Mouse (Mus musculus) mouse embryonic stem cell (cell line): Measurements from ENCODE around the gene Adora1.

Source experiments
- in situ Hi-C, 2 experiments: fragments of 300-500 bp; cut with MboI; formaldehyde crosslinking; loops; 1 replicate in 1 of 2; 3 replicates in 1 of 2; pipeline ENCODE4 v1.14.3; 2019 to 2020; ENCODE audit warnings: low sequenced_read_pairs in 2 of 2, low pct_unique_long_range_greater_than_20kb in 1 of 2, mixed read lengths in 1 of 2; ENCODE audit not compliant: unreplicated experiment in 1 of 2

The Adora1 gene

DNA sequence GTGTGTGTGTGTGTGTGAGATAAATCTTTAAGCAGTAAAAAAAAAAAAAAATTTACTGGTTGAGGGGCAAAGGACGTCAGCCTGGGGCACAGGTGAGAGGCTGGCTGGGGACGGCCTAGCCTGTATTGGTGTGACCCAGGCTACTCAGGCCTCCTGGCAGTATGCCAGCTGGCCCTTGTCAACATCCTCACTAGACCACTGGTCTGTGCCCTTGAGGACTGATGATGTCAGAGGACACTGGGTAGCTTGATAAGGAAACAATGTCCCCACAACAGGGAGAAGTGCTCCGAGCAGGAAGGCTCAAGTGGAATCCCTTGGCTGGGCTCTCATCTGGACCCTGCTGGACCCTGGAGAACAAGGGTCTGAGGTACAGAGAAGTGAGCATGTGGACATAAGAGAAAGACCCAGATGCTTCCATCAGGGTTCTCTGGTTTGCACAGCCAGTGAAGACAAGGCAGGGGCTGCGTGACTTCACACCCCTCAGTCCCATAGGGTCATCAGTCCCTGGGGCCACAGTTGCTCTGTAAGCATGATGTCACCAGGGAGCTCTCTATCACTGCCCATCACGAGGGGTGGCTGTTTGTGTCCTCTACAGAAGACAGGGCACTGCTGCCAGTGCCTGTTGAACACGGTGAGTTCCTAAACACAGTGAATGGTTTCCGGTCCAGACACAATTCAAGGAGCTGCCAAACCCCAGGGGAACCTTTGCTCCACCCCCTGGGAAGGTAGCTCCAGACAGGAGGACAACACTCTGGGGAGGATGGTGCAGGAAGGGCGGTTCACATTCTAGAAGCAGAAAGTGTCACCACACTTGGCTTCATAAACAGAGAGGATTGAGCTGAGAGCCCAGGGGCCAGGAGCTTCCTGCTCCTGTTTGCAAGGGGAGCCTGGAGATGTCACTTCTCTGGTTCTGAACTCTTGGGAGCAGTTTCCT, 12.8 kb downstream of the Adora1 start:
- in situ Hi-C loops = no loop called here

DNA sequence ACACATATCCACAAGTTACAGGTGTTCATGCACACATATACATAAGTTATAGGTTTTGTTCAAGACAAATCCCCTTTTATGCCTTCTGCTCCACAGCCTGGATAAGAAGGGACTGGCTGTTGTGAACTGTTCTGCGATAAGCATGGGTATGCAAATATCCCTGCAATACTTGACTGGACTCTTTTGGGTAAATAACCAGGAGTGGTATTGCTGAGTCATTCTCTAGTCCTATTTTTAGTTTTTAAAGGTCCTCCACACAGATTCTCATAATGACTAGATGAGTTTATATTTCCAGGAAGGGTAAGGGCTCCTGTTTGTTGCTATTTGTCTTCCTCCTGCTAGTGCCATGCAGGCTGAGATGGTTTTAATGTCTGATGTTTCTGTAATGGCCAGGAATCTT, 14.1 kb downstream of the Adora1 start:
- in situ Hi-C loops = no loop called here

DNA sequence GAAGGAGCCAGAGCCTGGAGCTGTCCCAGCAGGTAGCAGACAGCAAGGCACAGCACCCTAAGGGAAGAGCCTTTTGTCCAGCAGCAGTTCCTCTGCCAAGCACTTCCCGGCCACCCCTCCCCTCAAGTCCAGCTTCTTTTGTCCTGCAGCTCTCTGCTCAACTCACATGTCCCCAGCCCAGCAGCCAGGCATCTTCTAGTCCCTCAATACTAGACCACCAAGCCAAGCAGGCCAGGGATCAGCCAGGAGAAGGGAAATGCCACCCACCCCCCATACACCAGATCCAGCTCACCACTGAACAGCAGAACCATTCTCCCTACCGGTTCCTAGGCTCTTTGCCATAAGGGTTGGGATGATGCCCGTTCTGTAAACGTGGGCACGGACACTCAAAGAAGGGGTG, 15.6 kb downstream of the Adora1 start:
- in situ Hi-C loops = no loop called here

DNA sequence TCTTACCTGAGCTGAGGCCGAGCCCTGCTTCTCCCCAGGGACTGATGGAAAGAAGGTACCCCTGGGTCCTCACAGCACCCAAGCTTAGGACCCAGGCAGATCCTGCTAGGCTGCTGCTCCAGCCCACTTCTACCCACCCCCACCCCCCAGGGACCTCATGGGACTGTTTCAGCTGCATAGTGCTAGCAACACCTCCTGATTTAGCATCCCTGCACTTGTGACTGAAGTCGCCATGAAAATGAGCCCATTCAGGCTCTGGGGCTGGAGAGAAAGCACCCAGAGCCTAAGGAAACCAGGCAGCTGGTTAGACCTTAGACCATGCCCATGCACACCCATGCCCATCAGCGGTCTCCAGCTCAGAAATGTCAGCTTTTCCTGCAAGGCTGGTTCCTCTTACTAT, 17.3 kb downstream of the Adora1 start:
- in situ Hi-C loops = no loop called here

DNA sequence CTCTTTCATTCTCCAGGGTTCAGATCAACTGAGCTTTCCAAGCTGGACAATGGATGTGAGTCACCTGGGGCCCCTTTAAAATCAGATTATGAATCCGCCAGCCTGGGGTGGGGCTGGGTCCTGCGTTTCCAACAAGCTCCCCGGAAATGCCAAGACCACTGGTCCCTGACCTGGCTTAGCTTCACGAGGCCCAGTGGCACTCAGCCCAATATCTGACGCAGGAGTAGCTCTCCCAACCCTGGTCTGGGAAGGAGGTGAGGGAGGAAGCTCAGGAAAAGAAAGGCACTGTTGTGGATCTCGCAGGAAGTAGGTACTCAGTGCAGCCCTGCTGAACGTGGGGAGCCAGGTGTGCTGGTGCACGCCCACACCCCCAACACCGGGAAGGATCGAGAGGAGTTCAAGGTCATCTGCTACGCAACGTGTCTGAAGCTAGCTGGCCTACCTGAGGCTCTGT, 18.2 kb downstream of the Adora1 start:
- in situ Hi-C loops = no loop called here

DNA sequence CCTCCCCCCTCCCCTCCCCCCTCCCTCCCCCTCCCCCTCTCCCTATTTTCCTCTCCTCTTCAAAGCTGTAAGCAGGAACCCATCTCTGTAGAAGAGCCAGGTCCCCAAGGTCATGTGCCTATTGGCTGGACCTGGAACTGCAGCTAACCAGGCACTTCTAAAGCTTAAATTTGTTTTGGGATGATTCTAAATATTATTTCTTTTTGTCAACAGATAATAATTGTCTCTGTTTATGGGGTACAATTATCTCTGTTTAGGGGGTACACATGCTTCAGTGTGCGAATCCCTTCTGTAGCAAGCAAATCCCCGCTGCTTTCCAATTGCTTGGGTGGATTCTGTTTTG, 18.6 kb downstream of the Adora1 start:
- in situ Hi-C loops = no loop called here

DNA sequence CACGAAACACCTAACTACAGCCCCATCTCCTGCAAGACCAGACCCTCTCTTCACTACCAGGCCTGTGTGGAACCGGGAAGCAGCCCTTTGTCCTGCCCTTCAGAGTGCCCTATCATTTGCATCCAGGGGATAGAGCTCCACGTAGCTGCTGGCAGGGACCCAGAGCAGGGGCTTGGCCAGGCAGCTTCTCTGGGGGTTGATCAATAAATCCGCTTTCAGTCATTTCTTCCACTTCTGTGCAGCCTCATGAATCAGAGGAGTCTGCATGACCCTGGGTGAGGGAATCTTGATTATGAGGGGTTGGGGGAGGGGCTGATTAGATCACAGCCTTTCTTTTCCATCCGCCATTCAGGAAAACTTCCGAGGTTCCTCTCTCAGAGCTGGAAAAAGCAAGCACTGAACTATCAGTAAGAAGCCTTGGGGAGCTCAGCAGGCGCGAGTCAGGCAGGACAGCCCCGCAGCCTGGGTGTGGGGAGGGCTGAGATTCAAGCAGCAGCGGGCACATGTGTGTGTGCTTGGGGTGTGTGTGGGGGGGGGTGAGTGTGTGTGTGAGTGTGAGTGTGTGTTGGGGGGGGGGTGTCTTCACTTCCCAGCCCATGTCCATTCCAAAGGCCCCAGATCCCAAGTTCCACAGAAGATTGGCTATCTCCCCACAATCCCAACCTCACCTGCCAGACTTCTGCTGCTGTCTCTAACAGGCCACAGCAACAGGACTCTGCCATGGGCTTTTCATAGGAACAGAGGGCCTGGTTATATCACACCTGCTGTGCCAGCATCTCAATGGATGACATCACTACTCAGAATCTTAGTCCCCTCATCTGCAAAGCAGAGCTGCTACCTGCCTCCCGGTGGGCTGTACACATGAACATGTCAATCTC, 19.2 kb downstream of the Adora1 start:
- in situ Hi-C loops = no loop called here

DNA sequence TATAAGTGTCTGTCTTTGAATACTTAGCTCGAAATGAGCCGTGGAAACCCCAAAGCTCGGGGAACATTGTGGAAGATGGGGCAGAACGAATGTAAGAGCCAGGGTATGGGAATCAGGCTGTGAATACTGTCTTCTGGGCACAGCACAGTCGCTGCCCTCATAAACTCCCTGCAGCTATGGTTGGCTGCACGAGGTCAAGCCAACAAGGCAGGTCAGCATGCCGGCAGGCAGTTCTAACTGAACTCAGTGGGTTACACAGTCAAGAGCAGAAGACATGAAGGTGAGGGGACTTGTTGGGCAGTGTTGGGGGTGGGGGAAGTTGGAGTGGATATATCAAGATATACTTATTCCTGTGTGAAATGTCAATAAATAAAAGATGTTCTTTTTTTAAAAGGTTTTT, 20.2 kb downstream of the Adora1 start:
- in situ Hi-C loops = no loop called here

DNA sequence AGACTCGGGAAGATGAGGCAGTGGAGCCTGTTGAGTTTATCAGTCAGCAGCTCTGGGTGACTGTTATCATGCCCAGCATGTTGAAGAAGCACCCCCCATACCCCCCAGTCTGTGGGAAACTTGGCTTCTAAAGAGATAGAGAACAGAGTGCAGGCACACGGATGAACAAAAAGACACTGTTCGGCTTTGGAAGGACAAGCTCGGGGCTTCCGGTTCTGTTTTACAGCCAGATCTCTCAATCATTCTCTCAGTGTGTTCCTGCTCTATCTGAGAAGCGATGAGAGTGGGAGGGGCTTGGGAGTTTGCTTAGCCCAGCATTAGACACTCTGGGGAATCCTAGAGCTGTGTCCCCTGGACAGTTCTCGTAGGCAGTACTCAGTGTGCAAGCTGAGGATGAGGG, 21.8 kb downstream of the Adora1 start:
- in situ Hi-C loops = no loop called here

DNA sequence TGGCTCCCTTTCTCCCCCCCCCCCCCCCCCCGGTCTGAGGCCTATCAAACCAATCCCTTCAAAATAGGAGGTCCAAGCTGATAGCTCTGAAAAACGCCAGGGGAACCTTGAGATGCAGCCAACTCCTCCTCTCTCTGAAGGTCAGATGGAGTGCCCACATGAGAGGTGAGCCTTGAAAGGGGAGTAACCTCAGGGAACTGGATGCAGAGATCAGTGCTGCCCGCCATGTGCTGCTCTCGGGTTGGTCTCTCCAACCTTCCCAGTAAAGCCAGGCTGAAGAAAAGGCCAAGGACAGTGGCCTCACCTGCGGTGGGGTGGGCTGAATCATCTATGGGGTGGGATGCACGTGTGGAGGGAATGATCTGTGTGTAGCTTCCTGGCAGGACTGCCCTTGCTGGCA, 22.9 kb downstream of the Adora1 start:
- in situ Hi-C loops = no loop called here

DNA sequence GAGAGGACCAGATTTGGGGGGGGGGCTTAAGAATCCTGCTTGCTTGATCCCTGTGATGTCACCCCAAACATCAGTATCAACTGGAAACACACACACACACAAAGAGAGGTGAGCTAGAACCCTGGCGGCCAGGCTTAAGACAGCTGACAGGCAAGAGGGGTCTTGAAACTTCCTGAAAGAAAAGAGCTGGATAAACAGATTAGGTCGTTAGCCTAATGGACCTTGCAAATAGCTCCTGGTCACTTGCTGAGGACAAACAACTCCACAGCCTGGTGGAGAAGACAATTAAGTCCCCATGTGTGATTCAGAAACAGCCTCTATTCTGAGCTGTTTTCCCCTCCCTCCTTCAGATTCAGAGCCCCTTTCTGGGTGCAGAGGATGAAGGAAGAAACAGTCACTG, 23.6 kb downstream of the Adora1 start:
- in situ Hi-C loops = no loop called here

DNA sequence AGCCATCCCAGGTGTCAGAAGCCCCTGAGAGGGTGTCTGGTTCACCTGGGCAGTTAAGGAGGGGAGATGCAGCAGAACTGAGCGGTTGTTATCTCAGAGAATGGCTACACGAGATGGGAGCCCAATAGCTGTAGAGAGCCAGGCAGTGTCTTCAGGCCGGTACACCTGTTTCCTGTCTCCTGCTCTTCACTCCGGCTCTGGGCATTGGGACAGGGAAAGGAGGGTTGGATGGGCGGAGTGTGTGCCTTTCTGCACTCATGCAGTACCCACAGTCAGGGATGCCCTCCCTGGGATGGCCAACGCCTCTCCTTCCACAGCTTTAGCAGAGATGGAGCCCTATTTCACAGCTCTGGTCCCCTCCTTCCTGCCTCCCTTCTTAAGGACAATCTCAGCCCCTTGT, 24.2 kb downstream of the Adora1 start:
- in situ Hi-C loops = no loop called here

DNA sequence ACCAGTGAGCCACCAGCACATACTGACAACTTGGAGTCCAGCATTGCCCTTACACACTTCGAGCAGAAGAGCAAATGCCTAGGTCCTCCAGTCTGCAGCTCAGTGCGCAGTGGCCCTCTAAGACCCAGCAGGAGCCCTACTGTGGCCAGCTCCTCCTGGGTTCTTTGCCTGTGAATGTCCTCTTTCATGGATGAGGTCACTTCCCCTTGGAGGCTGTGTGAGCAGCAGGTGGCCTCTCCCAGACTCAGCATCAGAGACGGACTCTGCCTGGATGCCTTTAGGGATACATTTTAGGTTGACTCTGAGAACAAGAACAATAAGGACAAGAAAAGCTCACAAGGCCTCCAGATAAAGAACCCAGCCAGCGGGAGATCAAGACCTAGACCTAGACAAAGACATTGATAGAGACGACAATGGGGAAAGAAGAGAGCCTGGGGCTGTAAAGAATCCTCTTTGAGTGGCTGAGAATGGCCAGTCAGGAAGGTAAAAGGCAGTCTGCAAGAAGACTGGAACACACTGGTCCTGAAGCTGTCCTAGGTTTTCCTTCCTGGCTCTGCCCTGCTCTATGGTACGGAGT, 25.0 kb downstream of the Adora1 start:
- in situ Hi-C loops = no loop called here

DNA sequence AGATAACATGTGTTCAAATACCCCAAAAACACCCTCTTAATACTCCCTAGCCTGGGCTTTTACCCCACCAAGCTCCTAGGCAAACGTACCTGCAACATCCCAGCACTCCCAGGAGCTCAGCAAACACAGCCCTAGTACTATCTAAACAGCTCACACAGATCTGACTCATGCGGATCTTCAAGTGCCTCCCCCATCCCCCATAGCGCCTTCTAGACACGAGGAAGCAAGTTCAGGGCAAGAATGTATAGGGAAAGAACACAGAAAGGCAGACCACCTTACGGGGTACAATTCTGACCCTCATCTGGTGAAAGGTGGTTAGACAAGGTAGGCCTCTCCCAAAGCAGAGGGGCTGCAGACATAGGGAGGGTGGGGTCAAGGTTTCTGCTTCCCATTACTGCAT, 29.1 kb downstream of the Adora1 start:
- in situ Hi-C loops = no loop called here

DNA sequence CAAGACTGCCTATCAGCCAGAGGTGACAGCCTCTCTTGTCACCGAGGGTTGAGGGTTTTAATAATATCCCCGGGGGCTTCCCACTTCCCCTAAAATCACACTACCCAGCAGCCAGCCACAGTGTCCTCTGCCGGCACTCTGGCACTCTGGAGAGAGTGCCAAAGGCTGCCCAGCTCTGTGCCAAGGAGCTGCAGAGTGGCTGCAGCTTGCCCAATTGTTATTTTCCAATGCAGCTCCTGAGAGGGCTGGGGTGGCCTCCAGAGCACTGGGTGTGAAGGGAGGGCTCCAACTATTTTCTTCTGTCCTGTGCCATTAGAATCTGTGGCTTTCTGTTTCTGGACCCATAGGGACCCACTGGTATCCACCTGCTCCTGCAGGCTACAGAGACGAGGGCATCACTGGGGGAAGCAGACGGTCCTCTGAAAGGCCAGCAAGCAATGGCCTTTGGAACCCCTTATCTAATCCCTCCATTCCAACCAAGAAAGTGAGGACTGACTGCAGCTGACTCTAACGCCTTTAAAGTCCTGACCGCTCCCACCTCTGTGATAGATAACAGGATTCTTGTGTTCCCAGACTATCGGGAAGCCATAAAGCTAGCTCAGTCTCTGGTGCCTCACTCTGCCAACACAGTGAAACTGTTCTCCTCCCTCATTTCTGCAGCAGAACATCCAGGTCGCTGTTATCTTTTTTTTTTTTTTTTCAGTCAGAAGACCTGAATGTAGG, 29.8 kb downstream of the Adora1 start:
- in situ Hi-C loops = no loop called here

DNA sequence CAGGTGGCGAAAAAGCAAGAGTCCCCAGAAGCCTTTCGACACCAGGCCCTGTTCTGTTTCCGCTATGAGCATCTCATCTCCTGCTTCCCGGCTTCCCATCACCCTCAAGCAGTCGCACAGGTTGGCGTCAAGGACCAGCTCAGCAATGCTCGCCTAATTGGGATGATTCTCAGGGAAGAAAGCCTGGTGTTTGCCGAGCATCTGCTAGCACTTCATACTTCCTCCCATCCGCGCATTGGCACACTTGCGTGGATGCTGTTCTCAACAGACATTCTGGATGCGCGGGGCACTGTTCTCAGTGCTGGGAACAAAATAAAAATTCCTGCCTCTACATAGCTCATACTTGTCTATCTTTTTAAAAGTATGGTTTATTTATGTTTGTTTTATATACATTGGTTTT, 31.0 kb downstream of the Adora1 start:
- in situ Hi-C loops = no loop called here

DNA sequence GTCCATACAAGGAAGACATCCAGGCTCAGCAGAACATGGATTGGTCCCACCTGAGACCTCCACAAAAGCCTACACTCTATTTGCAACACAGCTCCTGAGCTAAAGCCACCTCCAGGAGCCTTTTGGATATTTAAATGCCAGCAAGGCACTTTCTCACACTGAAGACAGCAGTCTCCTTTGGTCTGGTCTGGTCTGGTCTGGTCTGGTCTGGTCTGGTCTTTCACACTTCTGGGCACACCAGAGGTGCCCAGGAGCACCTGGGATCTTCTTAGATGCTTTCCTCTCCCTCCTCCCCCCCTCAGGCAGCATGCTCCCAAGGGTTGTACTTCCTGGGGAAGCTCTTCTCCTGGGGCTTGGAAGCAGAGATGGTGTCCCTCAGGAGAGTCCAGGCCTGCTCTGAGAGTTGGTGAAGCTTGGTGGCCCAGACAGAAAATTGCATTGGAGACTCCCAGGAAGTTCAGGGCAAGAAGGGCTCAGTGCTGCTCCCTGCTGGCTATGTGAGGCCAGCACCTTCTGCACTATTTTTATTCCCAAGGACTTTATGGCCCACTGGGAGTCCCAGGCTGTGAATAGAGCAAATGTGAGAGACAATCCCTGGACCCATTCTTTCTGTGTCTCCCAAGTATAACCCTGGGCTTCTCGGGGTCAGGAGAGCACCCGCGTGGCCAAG, 33.3 kb downstream of the Adora1 start:
- in situ Hi-C loops = no loop called here

DNA sequence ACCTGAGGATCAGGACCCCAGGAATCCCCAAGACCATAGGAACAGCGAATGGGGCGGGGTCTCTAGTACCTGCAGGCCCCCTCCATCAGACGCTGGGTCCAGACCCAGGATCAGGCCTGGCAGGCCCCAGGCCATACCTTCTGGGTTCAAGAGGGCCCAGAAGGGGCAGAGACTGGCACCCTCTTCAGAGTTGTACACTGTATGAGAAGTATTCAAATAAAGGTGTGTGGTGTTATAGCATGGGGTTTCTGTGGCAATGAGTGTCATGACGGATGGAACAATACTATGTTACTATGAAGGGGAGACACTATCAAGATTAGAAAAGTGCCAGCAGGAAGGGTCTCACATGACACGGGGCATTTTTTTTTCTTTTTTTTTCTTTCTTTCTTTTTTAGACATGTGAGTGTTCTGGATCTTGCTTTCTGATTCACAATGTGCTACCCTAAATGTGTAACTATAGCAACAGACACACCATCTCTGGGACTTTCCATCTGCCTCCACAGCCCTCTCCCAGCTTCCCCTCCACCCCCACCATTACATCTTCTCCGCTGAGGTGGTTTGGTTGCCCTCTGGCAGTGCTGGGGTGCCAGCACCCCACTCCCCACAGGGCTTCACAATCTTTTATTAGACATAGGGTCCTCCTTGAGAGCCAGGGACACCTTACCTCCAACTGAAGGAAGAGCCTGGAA, 34.1 kb downstream of the Adora1 start:
- in situ Hi-C loops = no loop called here
